Mouse (Mus musculus): ENCODE data around the gene Rab3gap1.

DNA sequence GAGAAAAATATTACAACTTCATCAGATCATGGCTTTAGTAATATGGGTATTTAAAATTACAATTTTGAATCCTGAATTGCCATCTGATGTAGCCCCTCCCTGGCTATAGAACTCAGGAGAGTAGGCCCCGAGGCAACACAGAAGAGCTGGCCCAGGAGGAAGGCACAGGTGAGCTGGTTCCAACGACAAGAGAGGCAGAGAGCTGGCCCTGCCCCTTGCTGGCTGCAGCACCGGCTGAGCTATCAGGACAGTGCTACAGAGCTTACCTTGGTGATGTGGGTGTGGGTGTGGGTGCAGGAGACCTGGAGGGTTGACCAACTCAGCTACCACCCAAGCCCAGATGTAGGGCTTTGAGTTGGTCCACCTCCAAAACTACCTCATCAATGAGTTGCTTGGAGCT lies 119.7 kb downstream of the Rab3gap1 start:
- TF ChIP-seq TBP (conservative IDR thresholded peaks at IDR 0.05; ENCODE audit: low read depth, low read length): no peak
- no peak for TF ChIP-seq SIN3A (IDR thresholded peaks at IDR 0.05; ENCODE audit: low read length)
- no peak for TF ChIP-seq POLR2A (IDR thresholded peaks at IDR 0.05; ENCODE audit: low read depth, low read length)
- TF ChIP-seq USF1 (IDR thresholded peaks at IDR 0.05; ENCODE audit: low read depth, low read length): no peak
- no peak for TF ChIP-seq USF2 (conservative IDR thresholded peaks at IDR 0.05; ENCODE audit: low read depth, low read length)
- TF ChIP-seq ZMIZ1 (IDR thresholded peaks at IDR 0.05; ENCODE audit: low read depth, low read length): no peak
- no peak for TF ChIP-seq CTCF (conservative IDR thresholded peaks at IDR 0.05 in 1 of 2, IDR thresholded peaks at IDR 0.05 in 1 of 2; ENCODE audit: low read depth in 2 of 2, low read length in 2 of 2)
- no peak for TF ChIP-seq POLR2AphosphoS2 (IDR thresholded peaks at IDR 0.05; ENCODE audit: low read depth, low read length)
- no peak for TF ChIP-seq CHD2 (IDR thresholded peaks at IDR 0.05; ENCODE audit: low read length)
- TF ChIP-seq GABPA (IDR thresholded peaks at IDR 0.05; ENCODE audit: insufficient replicate concordance, low read depth, low read length): no peak
- TF ChIP-seq UBTF (IDR thresholded peaks at IDR 0.05; ENCODE audit: low read depth, low read length): no peak
